Mouse (Mus musculus) liver, embryonic 16.5 days (tissue): ENCODE measurements around the gene Srpk2. TPM values are rescaled to one million over a fixed set of nuclear protein-coding genes. Genes with fewer than 3 reads are reported as not detected.
"Not testable (repeated sequence)": the region's sequence is repeated elsewhere in the genome, so short reads cannot be mapped to it uniquely, and the experiment has no call there.

Source experiments
- ATAC-seq: fragments of 200-750 bp; cut with Nextera tagmentation; 2 replicates; pipeline ENCODE4 v1.8.0; 2017; ENCODE audit warnings: low read depth, mild to moderate bottlenecking, moderate number of reproducible peaks, moderate library complexity
- H3K27ac ChIP-seq: fragments of 300-500 bp; sonication (generic); 2 replicates; pipeline ENCODE4 v1.5.1; 2014; ENCODE audit warnings: mild to moderate bottlenecking, low read length
- H3K27me3 ChIP-seq: fragments of 300-500 bp; sonication (generic); 2 replicates; pipeline ENCODE4 v1.6.1; 2014; ENCODE audit warnings: low read depth, low read length, mixed read lengths; ENCODE audit not compliant: control insufficient read depth, insufficient read depth
- H3K36me3 ChIP-seq: fragments of 300-500 bp; sonication (generic); 2 replicates; pipeline ENCODE4 v1.6.1; 2014; ENCODE audit warnings: mild to moderate bottlenecking; ENCODE audit not compliant: control insufficient read depth, insufficient read depth
- H3K4me1 ChIP-seq: fragments of 300-500 bp; sonication (generic); 2 replicates; pipeline ENCODE4 v1.6.1; 2014; ENCODE audit warnings: low read depth, low read length, mixed read lengths; ENCODE audit not compliant: control insufficient read depth
- H3K4me2 ChIP-seq: fragments of 300-500 bp; sonication (generic); 2 replicates; pipeline ENCODE4 v1.6.1; 2014; ENCODE audit warnings: low read depth, low read length, mixed read lengths
- H3K4me3 ChIP-seq: fragments of 300-500 bp; sonication (generic); 2 replicates; pipeline ENCODE4 v1.5.1; 2014; ENCODE audit warnings: low read depth, mild to moderate bottlenecking, low read length
- H3K9ac ChIP-seq: fragments of 300-500 bp; sonication (generic); 2 replicates; pipeline ENCODE4 v1.6.1; 2014; ENCODE audit warnings: low read depth, low read length
- H3K9me3 ChIP-seq: fragments of 300-500 bp; sonication (generic); replicated peaks from 2 replicates; pipeline ENCODE4 v1.6.1; 2016; ENCODE audit warnings: low read length; ENCODE audit not compliant: control insufficient read depth
- WGBS: fragments of 180-500 bp; shearing (Covaris S2); extraction: QIAGEN DNeasy Blood & Tissue Kit; methylation state at CpG from one replicate; pipeline ENCODE4 v1.1.7; 2014; ENCODE audit not compliant: insufficient replicate concordance; 5-methylcytosine and 5-hydroxymethylcytosine counted together
- polyA plus RNA-seq: library from polyadenylated mRNA; unstranded; fragments of >200 nt; fragmentation: Nextera tagmentation; extraction: Ambion mirVana; gene quantifications from 2 replicates; pipeline ENCODE4 v1.2.1, GENCODE M21; 2015

Srpk2 gene
- polyA plus RNA-seq, 1 experiment from 2014 or later: 6.6 TPM

DNA sequence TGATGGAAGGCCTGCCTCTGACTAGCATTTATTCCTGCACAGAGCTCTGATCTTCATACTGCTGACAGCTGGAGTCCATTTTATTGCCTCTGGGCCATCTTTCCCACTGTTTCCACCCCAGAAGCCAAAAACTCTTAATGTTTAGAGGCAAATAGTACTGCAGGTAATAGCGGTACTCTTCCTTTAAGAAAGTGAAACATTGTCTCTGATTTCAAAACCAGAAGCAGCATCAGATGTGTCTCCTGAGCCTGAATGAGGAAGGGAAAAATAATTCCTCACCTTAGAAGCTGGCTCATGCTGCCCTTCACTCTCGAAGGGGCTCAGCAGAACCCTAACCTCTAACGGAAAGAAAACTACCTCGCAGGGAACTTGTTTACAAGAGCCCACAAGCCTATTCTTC is 26.8 kb upstream of the Srpk2 start:
- no peak overlapping the region for H3K4me3 ChIP-seq
- no peaks in the 10 kb centered on the region for H3K27me3 ChIP-seq
- 0 out of 2 replicates have a peak, but pooled peaks cover 2% of the 10 kb centered on the region for H3K9me3 ChIP-seq
- H3K4me2 ChIP-seq: no peak overlapping the region
- H3K9ac ChIP-seq: no peak overlapping the region
- H3K27ac ChIP-seq: no peak overlapping the region
- H3K36me3 ChIP-seq: peaks cover 29% of the 10 kb centered on the region
- H3K4me1 ChIP-seq: peaks cover 3% of the 10 kb centered on the region; the same call in 1 of the 2 replicates
- WGBS: 87% methylated on average over 4 of the region's 4 CpGs
- ATAC-seq: no peak

DNA sequence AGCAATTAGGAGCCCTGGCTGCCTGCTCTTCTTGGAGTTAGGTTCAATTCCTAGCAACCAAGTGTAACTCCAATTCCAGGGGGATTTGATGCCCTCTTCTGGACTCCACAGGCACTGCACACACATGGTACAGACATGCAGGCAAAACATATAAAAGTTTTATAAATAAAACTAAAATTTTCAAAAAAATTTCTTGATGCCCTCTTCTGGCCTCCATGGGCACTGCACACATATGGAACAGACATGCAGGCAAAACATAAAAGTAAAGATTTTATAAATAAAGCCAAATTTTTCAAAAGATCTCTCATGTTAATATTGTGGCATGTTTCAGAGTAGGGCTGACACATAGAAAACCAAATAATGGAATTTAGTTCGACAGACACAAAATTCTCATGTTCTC is 25.2 kb upstream of the Srpk2 start:
- peaks cover 3% of the 10 kb centered on the region; the same call in 1 of the 2 replicates for H3K4me1 ChIP-seq
- WGBS: 76% methylated on average over 1 of the region's 1 CpGs
- H3K36me3 ChIP-seq: peaks cover 29% of the 10 kb centered on the region
- no peak for ATAC-seq
- no peaks in the 10 kb centered on the region for H3K27me3 ChIP-seq
- H3K4me2 ChIP-seq: no peak overlapping the region
- H3K27ac ChIP-seq: no peak overlapping the region
- no peak overlapping the region for H3K9ac ChIP-seq
- H3K4me3 ChIP-seq: no peak overlapping the region
- peaks cover 2% of the 10 kb centered on the region; the same call in 1 of the 2 replicates for H3K9me3 ChIP-seq

DNA sequence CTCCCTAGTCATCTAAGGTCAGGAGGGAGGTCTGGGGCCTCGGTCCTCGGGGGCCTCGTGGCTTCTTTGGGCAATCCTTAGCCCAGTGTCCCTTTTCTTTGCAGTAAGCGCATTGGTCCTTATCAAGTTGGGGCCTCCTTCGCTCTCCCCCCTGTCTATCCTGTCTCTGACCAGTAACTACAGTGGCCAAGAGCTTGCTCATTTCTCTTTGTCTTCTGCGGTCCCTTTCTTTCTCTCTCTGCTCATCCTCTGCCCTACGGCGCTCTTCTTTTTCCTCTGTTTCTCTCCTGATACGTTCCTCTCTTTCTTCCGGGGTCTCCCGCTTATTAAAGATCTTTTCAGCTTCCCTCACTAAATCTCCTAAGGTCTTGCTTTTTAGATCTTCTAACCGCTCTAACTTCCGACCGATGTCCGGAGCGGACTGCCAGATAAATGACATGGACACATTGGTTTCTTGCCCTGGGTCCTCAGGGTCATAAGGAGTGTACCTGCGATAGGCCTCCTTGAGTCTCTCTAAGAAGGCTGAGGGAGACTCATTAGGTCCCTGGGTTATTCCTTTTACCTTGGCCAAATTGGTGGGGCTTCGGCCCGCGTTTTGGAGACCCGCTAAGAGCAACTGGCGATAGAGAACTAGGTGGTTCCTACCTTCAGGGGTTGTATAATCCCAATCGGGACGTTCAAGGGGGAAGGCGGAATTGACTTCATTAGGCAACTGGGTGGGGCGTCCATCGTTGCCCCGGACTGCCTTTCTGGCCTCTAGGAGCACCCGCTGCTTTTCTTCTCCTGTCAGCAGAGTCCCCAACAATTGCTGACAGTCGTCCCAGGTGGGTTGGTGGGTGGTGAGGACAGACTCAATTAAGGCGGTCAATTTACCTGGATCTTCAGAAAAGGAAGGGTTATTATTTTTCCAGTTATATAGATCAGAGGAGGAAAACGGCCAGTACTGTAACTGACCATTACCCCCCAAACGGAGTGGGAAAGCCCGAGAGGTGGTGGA is 22.5 kb upstream of the Srpk2 start:
- H3K27ac ChIP-seq, H3K27me3 ChIP-seq, H3K4me3 ChIP-seq, H3K4me2 ChIP-seq, ATAC-seq, H3K9ac ChIP-seq, H3K4me1 ChIP-seq: not testable (repeated sequence)
- WGBS: 89% methylated on average over 30 of the region's 34 CpGs
- H3K9me3 ChIP-seq: peaks cover 13% of the 10 kb centered on the region
- peaks cover 44% of the 10 kb centered on the region for H3K36me3 ChIP-seq

DNA sequence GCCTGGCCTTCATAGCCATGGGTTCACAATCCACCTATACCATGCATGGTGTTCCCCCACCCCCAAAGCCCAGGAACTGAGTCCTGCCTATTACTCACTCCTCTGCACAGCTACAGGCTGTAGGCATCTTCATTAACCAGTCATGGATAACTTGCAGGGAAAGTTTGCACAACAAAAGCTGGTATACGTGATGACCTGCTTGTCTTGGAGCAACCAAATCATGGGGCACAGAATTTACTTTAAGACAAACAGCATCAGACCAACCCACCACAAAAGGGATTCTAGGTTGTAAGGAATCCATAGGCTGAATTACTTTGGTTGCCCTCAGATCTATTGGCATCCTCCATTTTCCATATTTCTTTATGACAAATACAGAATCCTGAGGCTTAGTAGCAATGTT is 13.0 kb upstream of the Srpk2 start:
- Histone ChIP-seq H3K4me2 (no peak overlapping the region), H3K9ac (no peak overlapping the region), H3K27me3 (no peaks in the 10 kb centered on the region), H3K36me3 (peaks cover 6% of the 10 kb centered on the region), H3K9me3 (peaks cover 5% of the 10 kb centered on the region; the same call in 1 of the 2 replicates), H3K4me3 (no peak overlapping the region), H3K4me1 (no peaks in the 10 kb centered on the region), H3K27ac (no peak overlapping the region)
- 78% methylated on average over 1 of the region's 1 CpGs for WGBS
- no peak for ATAC-seq

DNA sequence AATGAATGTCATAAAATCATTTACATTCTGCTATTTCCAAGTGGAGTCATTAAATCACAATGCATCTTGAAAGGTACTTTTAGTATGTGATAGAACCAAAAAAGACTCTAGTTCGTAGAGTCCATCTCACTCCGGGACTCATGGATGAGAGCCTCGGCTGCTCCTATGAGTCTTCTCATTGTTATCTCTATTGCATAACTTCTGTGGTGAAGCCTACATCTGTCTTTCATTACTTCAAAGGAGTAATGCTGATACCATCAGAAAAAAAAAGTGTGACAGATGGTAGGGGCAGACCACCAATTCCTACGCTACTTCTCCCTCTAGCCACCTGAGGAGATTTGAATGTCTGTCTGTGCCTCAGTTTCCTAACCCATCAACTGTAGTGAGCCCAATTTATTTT is 986 bp downstream of the Srpk2 start:
- no peak overlapping the region for H3K4me3 ChIP-seq
- H3K9me3 ChIP-seq: no peaks in the 10 kb centered on the region
- H3K9ac ChIP-seq: no peak overlapping the region
- H3K4me2 ChIP-seq: no peak overlapping the region
- no peaks in the 10 kb centered on the region for H3K4me1 ChIP-seq
- no peak for ATAC-seq
- H3K27me3 ChIP-seq: no peaks in the 10 kb centered on the region
- 60% methylated on average over 4 of the region's 4 CpGs for WGBS
- no peak overlapping the region for H3K27ac ChIP-seq
- H3K36me3 ChIP-seq: no peaks in the 10 kb centered on the region

DNA sequence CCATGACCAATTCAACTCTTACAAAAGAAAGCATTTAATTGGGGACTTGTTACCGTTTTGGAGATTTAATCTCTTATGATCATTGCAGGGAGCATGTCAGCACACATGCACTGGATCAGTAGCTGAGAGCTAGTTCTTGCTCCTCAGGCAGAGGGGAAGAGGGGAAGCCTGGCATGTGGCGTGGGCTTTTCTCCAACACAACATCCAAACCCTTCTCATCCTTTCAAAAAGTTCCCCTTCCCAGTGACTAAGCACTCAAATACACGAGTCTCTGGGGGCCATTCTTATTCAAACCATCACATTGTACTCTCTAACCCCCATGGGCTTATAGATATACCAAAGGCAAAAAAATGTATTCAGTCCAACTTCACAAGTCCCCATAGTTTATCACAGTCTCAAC is 5.4 kb downstream of the Srpk2 start:
- no peak overlapping the region for H3K4me3 ChIP-seq
- no peak for ATAC-seq
- H3K4me1 ChIP-seq: no peaks in the 10 kb centered on the region
- no peaks in the 10 kb centered on the region for H3K36me3 ChIP-seq
- no peak overlapping the region for H3K9ac ChIP-seq
- no peaks in the 10 kb centered on the region for H3K9me3 ChIP-seq
- H3K27ac ChIP-seq: no peak overlapping the region
- peaks cover 29% of the 10 kb centered on the region for H3K27me3 ChIP-seq
- H3K4me2 ChIP-seq: no peak overlapping the region
- WGBS: 33% methylated on average over 3 of the region's 3 CpGs

DNA sequence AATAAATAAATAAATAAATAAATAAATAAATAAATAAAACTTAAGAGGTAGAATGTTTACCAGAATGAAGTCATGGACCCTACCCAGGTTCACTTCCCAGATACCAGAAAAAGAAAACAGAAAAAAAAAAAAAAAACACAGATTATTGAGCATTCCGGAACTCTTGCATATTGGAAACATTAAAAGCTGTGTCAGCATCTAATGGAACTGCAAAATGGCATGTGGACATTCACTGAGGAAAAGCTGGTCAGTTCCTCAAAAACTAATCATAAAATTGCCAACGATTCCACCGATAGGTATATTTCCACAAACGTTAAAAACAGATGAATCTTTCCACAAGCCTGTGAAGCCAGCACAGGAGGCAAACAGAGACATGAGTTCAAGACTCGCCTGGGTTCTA is 6.5 kb downstream of the Srpk2 start:
- WGBS: 72% methylated on average over 5 of the region's 5 CpGs
- Histone ChIP-seq H3K9me3 (no peaks in the 10 kb centered on the region), H3K4me2 (no peak overlapping the region)

DNA sequence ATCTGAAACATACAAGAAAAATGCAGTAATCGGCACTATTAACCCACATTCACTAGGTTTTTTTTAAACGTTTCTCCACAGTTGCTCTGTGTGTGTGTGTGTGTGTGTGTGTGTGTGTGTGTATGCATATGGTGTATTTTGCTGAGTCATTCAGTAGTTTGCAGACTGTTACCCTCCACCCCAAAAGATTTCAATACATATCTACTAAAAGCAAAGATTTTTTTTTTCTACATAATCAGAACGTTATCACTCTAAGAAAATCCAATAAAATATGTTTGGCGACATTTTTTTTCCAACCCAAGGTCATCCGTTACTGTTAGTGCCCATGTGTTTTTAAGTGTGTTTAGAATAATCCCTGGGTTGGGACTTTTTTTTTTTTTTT is 7.4 kb downstream of the Srpk2 start:
- no peak overlapping the region for H3K4me2 ChIP-seq
- H3K4me3 ChIP-seq: no peak overlapping the region
- H3K36me3 ChIP-seq: no peaks in the 10 kb centered on the region
- no peaks in the 10 kb centered on the region for H3K9me3 ChIP-seq
- 56% methylated on average over 5 of the region's 5 CpGs for WGBS
- no peak overlapping the region for H3K9ac ChIP-seq
- no peaks in the 10 kb centered on the region for H3K4me1 ChIP-seq
- no peak overlapping the region for H3K27ac ChIP-seq
- no peak for ATAC-seq
- H3K27me3 ChIP-seq: peaks cover 35% of the 10 kb centered on the region

More for the DNA sequence above, 6.5 kb downstream of the Srpk2 start:
- Histone ChIP-seq H3K36me3 (no peaks in the 10 kb centered on the region), H3K27ac (no peak overlapping the region), H3K4me3 (no peak overlapping the region), H3K4me1 (no peaks in the 10 kb centered on the region), H3K9ac (no peak overlapping the region), H3K27me3 (peaks cover 35% of the 10 kb centered on the region)
- ATAC-seq: no peak
